Mouse (Mus musculus) adrenal gland, postnatal 25 days (tissue): ENCODE measurements around the gene Syce2. TPM values are rescaled to one million over a fixed set of nuclear protein-coding genes. Genes with fewer than 3 reads are reported as not detected.
A peak's percentile ranks its signal among the peaks of the same experiment; 100 is the strongest.

Experiments
- DNase-seq: peaks from one replicate; pipeline ENCODE4 v3.0.0; 2021; ENCODE audit warnings: mixed read lengths
- total RNA-seq: library from RNA; stranded (reverse); gene quantifications from 2 replicates; pipeline ENCODE4 v1.2.3, GENCODE M21; 2021

The Syce2 gene
- total RNA-seq, 1 experiment from 2014 or later, result 10.6 TPM

DNA sequence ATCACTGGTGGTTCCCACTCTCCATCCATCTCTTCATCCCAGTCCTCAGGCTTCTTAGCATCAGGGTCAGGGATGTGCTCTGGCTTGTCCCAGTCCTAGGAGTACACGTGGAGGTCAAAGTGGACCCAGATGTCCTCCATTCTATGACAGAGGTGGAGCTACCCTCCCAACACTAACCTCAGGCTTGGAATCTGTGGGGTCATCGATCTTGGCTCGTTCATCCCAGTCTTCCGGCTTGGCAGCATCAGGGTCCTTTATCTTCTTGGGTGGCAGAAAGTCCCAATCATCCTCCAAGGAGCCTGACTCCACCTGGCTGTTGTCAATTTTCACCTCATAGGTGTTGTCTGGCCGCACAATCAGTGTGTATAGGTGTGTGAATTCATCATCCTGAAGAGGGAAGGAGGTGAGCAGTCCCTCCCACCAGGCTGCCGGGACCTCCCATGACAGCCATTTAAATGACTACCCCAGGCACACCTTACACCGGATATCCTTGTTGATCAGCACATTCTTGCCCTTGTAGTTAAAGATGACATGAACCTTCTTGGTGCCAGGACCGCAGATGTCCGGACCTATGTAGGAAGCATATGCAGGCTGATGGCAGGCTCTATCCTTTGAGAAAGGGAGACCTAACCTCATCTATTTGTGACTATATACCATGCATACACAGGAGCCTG is 27.4 kb upstream of the Syce2 start:
- no peak for DNase-seq

DNA sequence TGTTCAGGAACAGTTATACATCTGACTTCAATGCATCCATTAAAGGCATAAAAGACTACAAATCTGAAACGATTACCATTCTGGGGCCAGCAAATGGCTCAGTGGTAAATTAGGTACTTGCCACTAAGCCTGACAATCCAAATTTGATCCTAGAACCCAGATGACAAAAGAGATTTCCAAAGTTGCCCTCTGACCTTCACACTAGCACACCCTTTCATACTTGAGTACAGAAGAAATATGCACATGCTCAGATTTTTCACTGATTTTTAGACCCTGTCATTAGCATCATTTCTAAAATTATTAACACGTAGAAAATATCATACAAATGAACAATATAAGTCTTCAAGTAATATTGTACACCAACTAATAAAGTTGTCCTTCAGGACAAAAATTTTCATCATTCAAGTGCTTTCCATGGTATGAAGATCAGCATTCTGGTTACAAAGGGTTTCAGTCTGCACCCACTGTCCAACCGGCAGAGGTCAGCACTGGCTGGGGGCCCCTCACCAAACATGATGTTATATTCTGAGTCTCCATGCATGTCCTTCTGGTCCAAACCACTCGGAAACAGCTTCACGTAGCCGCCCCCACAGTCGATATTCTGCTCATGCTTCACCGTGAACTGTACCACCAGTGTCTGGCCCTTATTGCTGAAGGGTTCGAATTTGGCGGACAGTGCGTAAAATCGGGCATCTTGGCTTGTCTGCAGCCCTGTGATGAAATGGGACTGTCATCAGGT is 26.4 kb upstream of the Syce2 start:
- DNase-seq, result peak; percentile 47

DNA sequence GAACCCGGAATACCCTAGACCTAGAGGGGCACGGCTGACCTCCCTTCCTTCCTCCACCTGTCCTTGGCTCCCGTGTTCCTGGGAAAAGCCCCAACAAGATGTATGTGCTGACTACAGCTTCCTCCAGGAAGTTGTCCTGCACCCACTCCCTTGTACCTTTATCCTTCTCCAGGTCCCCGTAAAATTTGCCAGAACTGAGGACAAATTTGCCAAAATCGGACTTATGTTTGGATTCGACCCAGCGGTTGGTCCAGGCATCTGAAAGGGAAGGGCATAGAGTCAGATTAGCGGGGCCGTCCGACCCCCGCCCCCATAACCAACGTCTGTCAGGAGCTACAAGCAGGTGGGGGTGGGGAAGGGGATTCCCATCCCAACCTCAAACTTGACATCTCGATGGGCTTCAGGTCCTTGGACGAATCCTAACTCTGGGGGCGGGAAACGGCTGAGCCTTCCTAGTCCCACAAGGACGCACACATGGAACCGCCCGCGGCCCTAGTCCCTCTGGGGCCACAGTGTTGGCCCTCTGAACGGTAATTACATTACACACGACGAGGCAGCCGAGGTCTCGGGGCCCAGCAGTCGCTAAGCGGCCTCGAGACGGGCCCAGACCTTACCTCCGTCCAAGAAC is 25.7 kb upstream of the Syce2 start:
- no peak for DNase-seq

DNA sequence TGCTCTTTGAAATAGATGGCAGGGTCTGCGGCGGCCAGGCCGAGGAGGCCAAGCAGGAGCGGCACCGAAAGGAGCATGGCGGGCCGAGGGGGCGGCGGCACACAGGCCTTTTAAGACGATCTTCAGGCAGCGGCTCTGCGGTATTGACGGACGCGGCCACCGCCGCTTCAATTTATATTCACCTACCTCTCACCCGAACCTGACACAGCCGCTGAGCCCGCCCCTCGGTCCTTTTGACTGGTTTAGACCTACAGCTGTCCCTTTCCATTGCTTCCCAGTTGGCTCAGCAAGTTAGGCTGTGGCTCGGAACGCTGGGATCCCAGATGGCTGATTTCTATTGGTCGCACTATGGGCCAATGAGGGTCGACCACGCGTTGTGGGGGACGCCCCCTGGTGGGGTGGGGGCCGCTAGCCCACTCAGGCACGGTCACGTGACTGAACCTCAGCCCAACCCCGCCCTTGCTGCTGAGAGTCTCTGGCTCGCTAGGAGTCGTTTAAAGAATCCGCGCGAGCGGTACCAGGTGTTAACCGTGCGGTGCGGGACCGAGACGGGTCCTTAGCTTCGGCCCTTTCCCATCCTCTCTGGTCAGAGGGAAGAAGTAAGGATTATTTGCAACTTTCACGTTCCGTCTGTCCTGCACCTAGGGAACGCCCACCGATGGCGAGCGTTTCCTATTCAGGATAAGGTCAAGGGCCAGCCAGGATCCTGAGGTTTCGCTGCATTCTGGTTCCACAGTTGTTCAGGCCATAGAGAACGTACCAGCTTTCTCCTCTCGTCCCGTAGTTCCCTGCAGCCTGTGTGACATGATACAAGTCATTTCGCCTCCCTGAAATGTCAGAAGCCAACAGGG is 25.0 kb upstream of the Syce2 start, which contains the start of gene Calr:
TSS of gene Calr (minus strand) at position 213 of the 851 bp plus-strand sequence.
- DNase-seq, result peak; percentile 99

DNA sequence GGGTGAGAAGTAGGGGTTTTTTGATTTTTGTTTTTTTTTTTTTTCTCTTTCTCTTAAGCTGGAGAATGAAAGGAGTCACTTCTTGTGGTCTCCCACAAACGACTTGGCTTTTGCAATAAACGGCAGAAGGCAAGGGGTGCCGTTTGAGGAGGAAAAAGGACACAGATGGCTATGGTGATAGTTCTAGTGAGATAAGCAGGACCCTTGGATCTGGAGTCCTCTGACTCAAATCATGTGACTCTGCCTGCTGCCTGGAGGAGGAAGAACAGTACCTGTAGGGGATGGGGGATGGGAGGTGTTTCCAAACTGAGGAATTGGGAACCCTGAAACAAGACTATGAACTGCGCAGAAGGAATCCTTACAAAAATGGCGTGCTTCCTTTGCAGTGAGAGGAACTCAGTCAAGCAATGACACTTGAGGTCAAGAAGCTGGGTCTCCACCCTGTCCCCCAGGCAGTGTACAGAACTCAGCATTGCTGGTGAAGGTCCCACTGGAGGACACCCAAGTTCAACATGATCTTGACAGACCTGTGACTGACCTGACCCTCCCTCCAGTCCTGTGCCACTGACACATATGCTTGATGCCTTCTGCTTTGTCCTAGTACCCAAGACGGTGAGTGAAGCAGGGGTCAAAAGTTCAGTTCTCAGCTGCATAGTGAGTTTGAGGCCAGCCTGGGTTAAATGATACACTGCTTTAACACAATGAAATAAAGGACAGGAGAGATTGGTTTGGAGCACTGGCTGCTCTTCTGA is 24.1 kb upstream of the Syce2 start:
- DNase-seq, result no peak

DNA sequence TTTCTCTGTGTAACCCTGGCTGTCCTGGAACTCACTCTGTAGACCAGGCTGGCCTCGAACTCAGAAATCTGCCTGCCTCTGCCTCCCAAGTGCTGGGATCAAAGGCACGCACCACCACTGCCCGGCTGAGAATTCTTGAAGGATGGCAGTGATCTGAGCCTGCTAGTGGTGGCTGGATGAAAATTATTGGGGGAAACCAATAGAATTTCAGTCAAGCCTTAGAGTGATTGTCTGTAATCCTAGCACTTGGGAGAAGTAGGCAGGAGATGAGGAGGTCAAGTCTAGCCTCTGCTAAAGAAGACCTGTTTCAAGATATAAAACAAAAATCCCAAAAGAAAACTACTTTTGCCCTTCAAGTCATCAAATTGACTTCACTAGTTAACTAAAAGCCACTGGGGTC is 15.5 kb upstream of the Syce2 start:
- DNase-seq, result no peak

DNA sequence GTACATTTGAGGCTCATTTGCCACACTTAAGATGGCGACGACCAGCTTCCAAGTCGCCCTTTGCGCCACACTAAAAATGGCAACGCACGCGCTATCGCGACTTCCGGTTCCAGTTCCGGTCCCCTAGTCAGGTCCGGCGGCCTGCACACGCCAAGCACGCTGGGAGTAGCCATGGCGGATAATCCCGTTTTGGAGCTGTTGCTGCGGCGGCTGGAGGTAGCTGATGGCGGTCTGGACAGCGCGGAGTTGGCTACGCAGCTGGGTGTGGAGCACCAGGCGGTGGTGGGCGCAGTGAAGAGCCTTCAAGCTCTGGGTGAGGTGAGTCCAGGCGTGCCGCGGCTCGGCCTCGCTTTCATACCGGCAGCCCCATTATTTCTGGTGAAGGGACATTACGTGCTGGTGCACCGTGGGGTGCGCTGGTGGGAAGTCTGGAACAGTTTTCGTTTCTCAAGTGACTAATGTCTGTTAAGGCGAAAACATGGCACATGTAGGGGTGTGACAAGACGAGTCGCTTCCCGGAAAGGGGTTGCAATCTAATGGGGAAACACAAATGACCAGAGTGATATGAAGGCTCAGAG is 15.0 kb upstream of the Syce2 start, which contains the start of gene Farsa:
TSS of gene Farsa (plus strand) at position 126 of the 578 bp plus-strand sequence.
- DNase-seq, result peak; percentile 92

DNA sequence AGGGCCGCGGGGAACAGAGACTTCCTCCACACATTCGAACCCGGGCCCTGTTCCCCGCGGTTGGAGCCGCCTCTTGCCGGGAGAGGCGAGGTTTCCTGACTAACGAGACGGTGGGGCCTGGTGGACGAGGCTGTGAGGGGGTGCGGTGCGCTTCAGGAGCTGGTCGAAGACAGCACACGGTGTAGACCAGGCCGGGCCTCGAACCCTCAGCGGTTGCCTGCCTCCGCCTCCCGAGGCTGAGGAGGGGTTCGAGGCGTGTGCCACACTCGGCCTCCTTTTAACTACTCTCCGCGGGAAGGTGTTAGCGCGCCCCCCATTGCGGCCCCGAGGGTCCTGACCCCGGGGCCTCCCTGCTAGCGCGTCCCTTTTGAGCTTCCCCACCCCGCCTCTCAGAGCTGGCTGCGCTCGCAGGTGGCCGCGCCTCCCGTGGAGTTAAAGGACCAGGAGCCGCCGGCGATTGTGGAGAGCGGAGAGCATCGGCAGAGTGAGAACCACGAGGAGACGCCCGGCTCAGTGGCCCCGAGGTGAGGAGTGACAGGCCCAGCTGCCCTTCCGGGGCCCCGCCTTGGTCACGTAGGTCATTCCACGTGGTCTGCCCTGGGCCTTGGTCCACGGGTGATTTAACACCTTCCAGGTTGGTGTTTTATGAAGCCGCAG is 526 bp downstream of the Syce2 start:
- peak; percentile 50 for DNase-seq

DNA sequence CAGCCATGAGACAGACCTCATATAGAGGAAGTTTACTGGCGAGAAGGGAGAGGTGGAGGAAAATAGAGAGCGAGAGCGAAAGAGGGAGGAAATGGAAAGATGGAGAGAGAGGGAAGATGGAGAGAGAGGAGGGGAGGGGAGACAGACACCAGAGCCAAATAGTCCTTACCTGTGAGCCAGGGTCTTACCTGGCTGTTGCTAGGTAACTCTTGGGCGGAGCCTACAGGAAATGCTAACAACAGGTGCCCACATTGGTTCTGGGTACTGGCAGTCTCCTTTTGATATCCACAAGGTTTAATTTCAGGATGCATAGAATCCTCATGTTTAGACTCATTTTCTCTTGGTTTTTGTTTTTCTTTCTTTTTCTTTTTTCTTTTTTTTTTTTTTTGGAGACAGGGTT is 1.1 kb downstream of the Syce2 start:
- DNase-seq, result no peak

DNA sequence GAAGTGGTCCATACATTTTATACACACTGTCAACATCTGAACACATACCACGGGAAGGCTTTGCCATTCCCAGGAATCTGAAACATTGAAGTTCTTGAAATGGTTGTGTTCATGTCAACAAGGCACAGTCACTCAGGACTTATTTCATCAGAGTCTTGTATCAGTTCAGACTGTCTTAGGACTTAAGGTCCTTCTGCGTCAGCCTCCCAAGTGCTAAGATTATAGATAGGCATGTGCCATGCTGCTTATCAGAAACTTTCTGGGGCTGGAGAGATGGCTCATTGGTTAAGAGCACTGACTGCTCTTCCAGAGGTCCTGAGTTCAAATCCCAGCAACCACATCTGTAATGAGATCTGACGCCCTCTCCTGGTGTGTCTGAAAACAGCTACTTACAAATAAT is 2.4 kb downstream of the Syce2 start:
- no peak for DNase-seq

DNA sequence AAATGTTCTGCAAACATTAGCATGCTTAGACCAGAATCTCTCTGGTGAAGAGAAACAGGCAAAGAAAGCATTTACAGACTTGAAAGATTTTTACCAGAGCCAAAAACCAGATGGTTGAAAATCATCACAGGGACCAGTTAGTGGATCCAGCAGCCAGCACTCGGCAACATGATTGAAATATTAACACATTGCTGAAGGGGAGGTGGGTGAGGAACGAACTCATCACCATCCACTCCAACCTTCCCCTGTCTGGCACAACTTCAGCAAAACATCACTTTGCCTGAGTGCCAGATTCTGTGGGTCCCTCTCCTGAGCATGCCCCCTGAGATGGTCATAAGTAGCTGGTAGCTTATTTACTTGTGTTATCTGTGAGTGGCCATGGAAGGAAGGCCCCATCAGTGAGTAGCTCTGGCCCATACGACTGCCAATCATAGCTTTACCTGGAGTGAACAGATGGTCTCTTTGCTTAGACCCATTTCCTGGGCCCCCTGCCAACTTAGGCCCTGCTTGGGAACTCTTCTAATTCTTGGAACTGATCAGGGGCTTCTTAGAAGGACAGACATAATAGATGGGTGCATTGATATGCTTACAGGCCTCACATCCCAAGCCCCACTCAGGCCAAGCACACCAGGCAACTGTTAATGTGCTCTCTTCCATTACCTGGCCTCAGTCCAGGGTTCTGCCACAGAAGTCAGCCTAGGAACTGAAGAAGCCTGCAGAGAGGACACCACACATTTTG is 5.6 kb downstream of the Syce2 start:
- DNase-seq, result no peak

DNA sequence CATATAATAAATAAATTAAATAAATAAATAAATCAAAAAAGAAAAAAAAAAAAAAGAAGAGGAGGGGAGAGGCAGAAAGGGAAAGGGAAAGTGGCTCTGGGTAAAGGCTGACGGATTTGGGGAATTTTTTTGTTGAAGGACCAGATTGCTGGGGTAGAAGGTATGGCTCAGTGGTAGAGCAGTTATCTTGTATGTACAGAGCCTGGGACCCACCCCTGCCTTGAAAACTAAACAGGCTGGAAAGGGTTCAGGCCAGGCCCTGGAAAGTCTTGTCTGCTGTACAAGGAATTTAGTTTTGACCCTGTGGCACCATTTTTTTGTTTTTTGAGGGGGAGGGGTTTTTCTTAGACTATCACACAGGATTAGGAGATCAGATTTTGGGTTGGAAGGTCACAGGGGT is 7.0 kb downstream of the Syce2 start:
- DNase-seq, result no peak

DNA sequence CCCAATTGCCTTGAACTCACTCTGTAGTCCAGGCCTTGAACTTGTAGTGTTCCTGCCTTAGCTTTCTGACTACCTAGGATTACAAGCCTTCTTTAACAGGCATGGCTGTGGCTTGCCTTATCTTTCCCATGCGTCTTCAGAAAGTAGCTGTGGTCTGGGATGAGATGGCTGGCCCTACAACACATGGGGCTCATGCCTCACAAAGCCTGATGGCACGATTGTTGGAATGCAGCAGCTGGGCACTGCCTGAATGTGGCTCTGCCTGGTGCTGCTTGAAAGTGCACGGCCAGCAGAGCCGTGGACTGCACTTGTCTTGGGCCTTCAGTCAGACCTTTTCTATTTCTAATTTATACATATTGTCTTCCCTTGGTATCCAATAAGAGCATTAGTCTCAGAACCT is 12.8 kb downstream of the Syce2 start:
- DNase-seq, result no peak

DNA sequence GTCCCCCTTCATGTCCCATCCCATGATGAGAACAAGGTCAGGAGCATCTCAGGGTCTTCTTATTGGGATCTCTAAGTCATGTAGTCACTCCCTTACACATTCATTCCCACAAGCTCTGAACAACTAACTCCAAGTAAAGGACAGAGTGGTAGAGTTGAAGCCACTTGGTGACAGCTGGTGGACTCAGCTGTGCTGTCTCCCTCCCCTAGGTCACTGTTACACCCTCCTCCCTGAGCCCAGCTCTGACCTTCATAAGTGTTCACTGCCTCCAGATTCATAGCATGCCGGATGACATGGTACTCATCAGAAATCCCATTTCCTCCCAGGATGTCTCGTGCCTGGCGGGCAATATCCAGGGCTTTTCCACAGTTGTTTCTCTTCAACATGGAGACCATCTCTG is 16.4 kb downstream of the Syce2 start:
- no peak for DNase-seq

DNA sequence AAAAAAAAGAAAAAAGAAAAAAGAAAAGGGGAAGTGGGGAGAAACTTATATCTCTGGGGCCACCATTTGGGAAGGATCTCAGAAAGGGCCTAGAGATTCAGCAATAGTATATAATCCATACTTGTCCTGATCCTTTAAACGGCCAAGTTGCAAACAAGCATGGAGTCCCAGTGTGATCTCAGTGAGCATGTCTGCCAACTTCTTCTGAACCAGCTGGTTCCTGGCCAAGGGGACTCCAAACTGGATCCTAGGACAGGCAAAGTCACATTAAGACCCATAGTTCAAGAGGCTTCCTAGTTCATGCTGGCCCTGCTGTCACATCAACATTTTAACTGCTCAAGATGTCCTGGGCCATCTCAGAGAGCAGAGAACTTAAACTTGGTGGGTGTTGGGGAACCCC is 17.2 kb downstream of the Syce2 start:
- DNase-seq, result no peak

DNA sequence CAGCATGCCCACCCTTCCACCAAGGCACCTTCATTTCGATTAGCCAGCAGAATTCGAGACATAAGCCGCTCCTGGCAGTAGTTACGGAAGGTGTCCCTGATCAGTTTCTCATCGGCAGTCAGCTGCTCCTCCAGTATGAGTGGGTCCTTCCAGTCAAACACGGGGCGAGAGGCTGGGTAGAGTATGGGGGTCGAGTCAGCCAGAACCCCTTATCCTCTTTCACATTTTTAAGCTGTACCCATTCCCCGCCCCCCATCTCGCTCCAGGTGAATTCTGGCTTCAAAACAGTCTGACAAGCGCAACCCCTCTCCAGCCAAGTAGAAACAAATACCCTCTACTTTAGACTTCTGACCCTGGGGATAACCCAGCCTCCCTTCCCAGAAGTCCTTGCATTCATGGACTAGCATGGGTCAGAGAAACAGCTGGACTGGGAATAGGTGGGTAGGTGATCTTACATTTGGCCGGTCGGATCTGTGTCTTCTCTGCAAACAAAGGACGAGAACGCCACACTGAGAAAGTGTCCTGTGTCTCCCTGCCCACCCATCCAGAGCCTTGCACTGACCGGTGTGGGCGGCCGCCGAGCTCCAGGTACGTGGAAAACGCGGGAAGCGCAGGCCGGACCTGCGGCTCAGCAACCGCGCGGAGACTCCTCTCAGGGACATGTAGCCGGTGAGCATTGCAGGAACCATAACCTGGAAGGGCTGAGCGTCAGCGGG is 21.2 kb downstream of the Syce2 start:
- DNase-seq, result no peak

DNA sequence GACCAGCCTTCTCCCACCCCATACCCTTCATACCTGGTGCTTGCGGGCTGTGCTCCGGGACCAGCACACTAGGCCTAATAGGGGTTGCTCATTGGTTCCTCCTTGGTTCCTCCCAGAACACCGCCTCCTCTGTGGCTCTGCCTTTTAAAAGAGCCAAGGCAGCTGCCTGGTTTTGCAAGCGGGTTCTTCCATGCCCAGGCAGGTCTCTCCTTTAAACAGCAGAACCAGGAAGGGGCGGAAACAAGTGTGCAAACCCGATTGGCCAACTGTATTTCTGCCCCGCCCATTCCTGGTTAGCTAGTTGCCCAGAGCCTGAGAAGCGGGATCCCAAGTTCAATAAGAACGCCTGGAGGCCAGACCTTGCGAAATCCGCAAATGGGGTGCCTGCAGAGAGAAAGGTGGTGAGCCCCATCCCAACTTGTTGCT is 21.8 kb downstream of the Syce2 start, which contains the start of gene Gcdh:
TSS of gene Gcdh (minus strand) at position 213 of the 426 bp plus-strand sequence.
- peak; percentile 83 for DNase-seq

DNA sequence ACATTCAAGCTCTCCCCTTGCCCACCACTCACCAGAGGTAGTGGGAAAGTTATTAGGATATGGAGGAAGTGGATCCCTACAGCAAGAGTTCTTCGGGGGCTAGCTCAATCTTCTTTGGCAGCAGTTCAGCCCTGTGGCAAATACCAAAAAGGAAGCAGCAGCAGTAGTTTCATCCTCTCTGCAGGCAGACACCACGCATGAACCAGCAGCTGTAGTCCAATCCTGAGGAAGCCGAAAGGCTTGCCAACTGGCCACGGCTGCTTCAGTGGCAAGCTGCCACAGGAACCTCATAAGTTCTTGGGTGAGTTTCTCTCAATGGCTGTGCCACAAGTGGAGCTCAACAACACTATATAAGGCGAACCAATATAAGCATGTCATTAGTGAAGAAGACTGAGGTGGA is 24.1 kb downstream of the Syce2 start:
- DNase-seq, result no peak

DNA sequence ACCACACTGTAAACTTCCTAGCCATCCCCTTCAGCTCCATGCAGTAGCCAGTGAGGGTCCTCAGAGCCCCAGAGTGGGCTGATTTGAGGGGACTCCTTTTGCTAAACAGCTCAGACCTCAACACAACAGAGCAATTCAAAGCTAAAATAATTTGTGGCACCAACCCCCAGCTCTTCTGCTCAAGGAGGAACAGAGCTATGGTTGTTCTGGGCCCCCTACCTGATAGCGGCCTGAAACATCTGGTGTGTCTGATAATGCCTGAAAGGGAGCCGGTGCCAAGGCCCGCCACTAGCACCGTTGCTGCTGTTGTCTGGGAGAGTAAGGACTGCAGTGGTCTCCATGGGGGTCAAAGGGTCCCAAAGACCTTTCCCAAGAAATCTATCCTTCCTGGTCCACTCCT is 29.2 kb downstream of the Syce2 start:
- DNase-seq, result no peak
